Mouse (Mus musculus): Measurements from ENCODE around the gene A930033H14Rik.

The A930033H14Rik gene

DNA sequence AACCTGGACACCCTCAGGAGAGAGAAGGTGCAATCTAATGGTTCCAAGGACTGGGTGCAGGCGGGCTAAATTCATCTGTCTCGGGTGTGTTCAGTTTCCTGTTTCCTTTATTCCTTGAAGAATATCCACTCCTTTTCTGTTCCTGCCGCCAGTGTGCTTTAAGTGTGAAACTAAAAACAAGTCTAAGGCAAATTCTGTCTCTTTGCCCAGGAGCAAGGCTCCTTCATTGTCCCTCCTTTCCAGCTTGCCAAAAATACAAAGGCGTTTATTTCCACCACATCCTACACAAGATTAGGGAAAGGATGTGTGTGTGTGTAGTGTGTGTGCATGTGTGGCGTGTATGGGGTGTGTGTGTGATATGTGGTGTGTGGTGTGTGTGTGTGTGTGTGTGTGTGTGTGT, 50.3 kb downstream of the A930033H14Rik start:
- DNase-seq (ENCODE audit: low read depth, low spot score), result no peak
- no peaks in the 10 kb centered on the region for H3K27me3 ChIP-seq (ENCODE audit: control insufficient read depth, insufficient read depth, low read length, poor library complexity, severe bottlenecking)
- H3K36me3 ChIP-seq (ENCODE audit: control insufficient read depth, insufficient read depth, low read length, poor library complexity, severe bottlenecking), result no peaks in the 10 kb centered on the region

DNA sequence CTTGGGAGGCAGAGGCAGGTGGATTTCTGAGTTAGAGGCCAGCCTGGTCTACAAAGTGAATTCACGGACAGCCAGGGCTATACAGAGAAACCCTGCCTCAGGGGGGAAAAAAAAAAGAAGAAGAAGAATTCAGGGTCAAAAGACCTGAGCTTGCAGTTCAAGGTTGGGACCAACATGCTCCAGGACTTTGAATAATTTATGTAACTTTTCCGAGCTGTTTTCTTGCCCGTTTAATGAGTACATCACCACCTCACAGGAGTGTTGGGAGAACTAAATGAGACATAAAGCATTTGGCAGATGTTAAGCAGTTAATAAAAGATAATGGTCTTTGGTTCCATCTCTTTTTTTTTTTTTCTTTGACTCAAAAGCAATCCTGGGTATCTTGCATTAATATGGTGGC, 51.4 kb downstream of the A930033H14Rik start:
- DNase-seq (ENCODE audit: low read depth, low spot score), result no peak
- Histone ChIP-seq H3K36me3 (ENCODE audit: control insufficient read depth, insufficient read depth, low read length, poor library complexity, severe bottlenecking) (no peaks in the 10 kb centered on the region), H3K27me3 (ENCODE audit: control insufficient read depth, insufficient read depth, low read length, poor library complexity, severe bottlenecking) (no peaks in the 10 kb centered on the region)

DNA sequence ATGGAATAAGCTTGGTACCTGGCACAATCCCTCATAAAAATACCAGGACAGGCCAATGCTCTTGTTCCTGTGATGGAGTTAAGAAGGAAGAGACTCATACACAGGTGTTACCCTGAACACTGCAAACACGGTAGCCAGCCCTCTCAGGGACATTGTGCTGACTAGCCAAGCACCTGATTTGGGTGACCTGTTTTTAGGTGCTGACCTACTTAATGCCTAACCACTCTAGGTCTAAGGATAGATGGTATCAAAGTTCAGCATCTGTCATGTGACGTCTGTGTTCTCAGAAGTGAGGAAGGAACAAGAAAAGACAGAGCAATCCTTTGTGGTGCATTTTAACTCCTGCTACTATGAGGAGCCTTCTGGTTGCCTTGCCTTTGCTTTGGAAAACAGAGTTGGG, 52.0 kb downstream of the A930033H14Rik start:
- H3K27me3 ChIP-seq (ENCODE audit: control insufficient read depth, insufficient read depth, low read length, poor library complexity, severe bottlenecking), result no peaks in the 10 kb centered on the region
- no peaks in the 10 kb centered on the region for H3K36me3 ChIP-seq (ENCODE audit: control insufficient read depth, insufficient read depth, low read length, poor library complexity, severe bottlenecking)
- DNase-seq (ENCODE audit: low read depth, low spot score), result no peak

Data from splenic B cell, adult 2 months (primary cell).